In genomic region chr1:163929636-163930457, GRCm38 (mm10) we compare ENCODE assay signal across 8 mouse cellular contexts. TPM values are rescaled to one million over a fixed set of nuclear protein-coding genes. Genes with fewer than 3 reads are reported as not detected.
A peak's percentile ranks its signal among the peaks of the same experiment; 100 is the strongest.
DNase-seq lines count a peak whose midpoint lies in the region; ATAC-seq lines count a peak whose summit lies in the region.

No protein-coding gene starts in this region.

- peak; percentile 91 for DNase-seq in B cell, adult 2 months
- peak; percentile 97 for DNase-seq in brain, adult 2 months (ENCODE audit: low read depth, low spot score)
- DNase-seq in heart, embryonic 10.5 days (ENCODE audit: low spot score), result peak; percentile 93
- peak; percentile 85 for DNase-seq in liver
- DNase-seq in spleen, postnatal 4 days (ENCODE audit: low spot score in 2 of 2), result peak; percentile 81 to 90

- WGBS in heart, embryonic 10.5 days, result under 1% methylated on average over 77 of the region's 77 CpGs
- under 1% methylated on average over 77 of the region's 77 CpGs for WGBS in kidney, embryonic 15.5 days

- H3K9ac ChIP-seq in kidney, embryonic 15.5 days, result peak overlapping the region; percentile 94

- peaks cover 17% of the 10 kb centered on the region for H3K36me3 ChIP-seq in heart, embryonic 10.5 days
- peaks cover 17% of the 10 kb centered on the region for H3K36me3 ChIP-seq in kidney, embryonic 15.5 days

- peaks cover 22% of the 10 kb centered on the region for H3K4me1 ChIP-seq in heart, embryonic 10.5 days
- peaks cover 17% of the 10 kb centered on the region for H3K4me1 ChIP-seq in kidney, embryonic 15.5 days

- peak overlapping the region; percentile 91 for H3K4me3 ChIP-seq in heart, embryonic 10.5 days
- peak overlapping the region; percentile 96 for H3K4me3 ChIP-seq in kidney, embryonic 15.5 days (replicated peaks)

- peak overlapping the region; percentile 92 for H3K27ac ChIP-seq in heart, embryonic 10.5 days
- H3K27ac ChIP-seq in kidney, embryonic 15.5 days, result peak overlapping the region; percentile 90

- no peaks in the 10 kb centered on the region for H3K9me3 ChIP-seq in heart, embryonic 10.5 days
- H3K9me3 ChIP-seq in kidney, embryonic 15.5 days (replicated peaks), result no peaks in the 10 kb centered on the region

- H3K27me3 ChIP-seq in heart, embryonic 10.5 days (ENCODE audit: insufficient read depth, poor library complexity, severe bottlenecking), result no peaks in the 10 kb centered on the region
- no peaks in the 10 kb centered on the region for H3K27me3 ChIP-seq in kidney, embryonic 15.5 days

- peak overlapping the region; percentile 77 for H3K4me2 ChIP-seq in kidney, embryonic 15.5 days

- peak; percentile 77 for ATAC-seq in erythroblast, adult 5-6 weeks (replicated peaks; ENCODE audit: low FRiP score, poor library complexity, severe bottlenecking)
- peak; percentile 95 for ATAC-seq in kidney, embryonic 15.5 days (replicated peaks; ENCODE audit: low FRiP score)
- peak; percentile 66 for ATAC-seq in monocyte, adult 5-6 weeks (replicated peaks; ENCODE audit: insufficient number of reproducible peaks, low FRiP score, low TSS enrichment, poor library complexity, severe bottlenecking)

RNA-seq across cellular contexts. Expression of gene Scyl3, which starts 0.9 kb away (rescaled TPM):
- 10.9 and 25.9 TPM in 2 replicates for total RNA-seq in erythroblast, adult 5-6 weeks (2015; ENCODE audit: low replicate concordance)
- total RNA-seq in erythroblast, adult 5-6 weeks (2017; ENCODE audit: low replicate concordance), result 6.4 and 6.5 TPM in 2 replicates
- 11.4 and 16.4 TPM in 2 replicates for polyA plus RNA-seq in heart, embryonic 10.5 days (2016; fragmentation: Nextera tagmentation; extraction: Ambion mirVana)
- 16.4 and 18.2 TPM in 2 replicates for polyA plus RNA-seq in kidney, embryonic 15.5 days (2015; fragmentation: Nextera tagmentation; extraction: Ambion mirVana)
- 28.1 to 42.9 TPM (median 36.1 TPM) in 3 replicates for total RNA-seq in monocyte, adult 5-6 weeks (2017)

Comparison
In these comparisons a context has a peak if more than half of its experiments do, and no peak if none do; other contexts are left out.
1. Peak in every context shown above with its lines: DNase-seq, ATAC-seq, H3K4me3 ChIP-seq and H3K27ac ChIP-seq.